Mouse (Mus musculus) kidney, embryonic 15.5 days (tissue): ENCODE measurements around the gene Tnfsfm13. TPM values are rescaled to one million over a fixed set of nuclear protein-coding genes. Genes with fewer than 3 reads are reported as not detected.
"Not testable (repeated sequence)": the region's sequence is repeated elsewhere in the genome, so short reads cannot be mapped to it uniquely, and the experiment has no call there.

ENCODE experiments used
- ATAC-seq: fragments of 200-750 bp; cut with Nextera tagmentation; replicated peaks from 2 replicates; pipeline ENCODE4 v1.8.0; 2017; ENCODE audit warnings: moderate TSS enrichment; ENCODE audit not compliant: low FRiP score
- H3K27ac ChIP-seq: fragments of 300-500 bp; sonication (generic); 2 replicates; pipeline ENCODE4 v1.5.1; 2015; ENCODE audit warnings: mild to moderate bottlenecking, inconsistent platforms
- H3K27me3 ChIP-seq: fragments of 300-500 bp; sonication (generic); 2 replicates; pipeline ENCODE4 v1.6.1; 2015; ENCODE audit warnings: inconsistent platforms
- H3K36me3 ChIP-seq: fragments of 300-500 bp; sonication (generic); 2 replicates; pipeline ENCODE4 v1.6.1; 2015; ENCODE audit warnings: inconsistent platforms
- H3K4me1 ChIP-seq: fragments of 300-500 bp; sonication (generic); 2 replicates; pipeline ENCODE4 v1.6.1; 2015; ENCODE audit warnings: inconsistent platforms
- H3K4me2 ChIP-seq: fragments of 300-500 bp; sonication (generic); 2 replicates; pipeline ENCODE4 v1.6.1; 2015; ENCODE audit warnings: moderate library complexity, mild to moderate bottlenecking, inconsistent platforms
- H3K4me3 ChIP-seq: fragments of 300-500 bp; sonication (generic); replicated peaks from 2 replicates; pipeline ENCODE4 v1.5.1; 2015; ENCODE audit warnings: mild to moderate bottlenecking, inconsistent platforms
- H3K9ac ChIP-seq: fragments of 300-500 bp; sonication (generic); 2 replicates; pipeline ENCODE4 v1.6.1; 2015; ENCODE audit warnings: mild to moderate bottlenecking, inconsistent platforms
- H3K9me3 ChIP-seq: fragments of 300-500 bp; sonication (generic); replicated peaks from 2 replicates; pipeline ENCODE4 v1.6.1; 2016; ENCODE audit warnings: inconsistent platforms
- WGBS: fragments of 180-500 bp; shearing (Covaris S2); methylation state at CpG from one replicate; pipeline ENCODE4 v1.1.7; 2015; ENCODE audit warnings: mixed read lengths; 5-methylcytosine and 5-hydroxymethylcytosine counted together
- polyA plus RNA-seq: library from polyadenylated mRNA; unstranded; fragments of >200 nt; fragmentation: Nextera tagmentation; extraction: Ambion mirVana; gene quantifications from 2 replicates; pipeline ENCODE4 v1.2.1, GENCODE M21; 2015

The Tnfsfm13 gene
- 4.5 and 7.0 TPM in 2 replicates for polyA plus RNA-seq

- ATAC-seq, result peak; percentile 86
- Histone ChIP-seq H3K9me3 (0 out of 2 replicates have a peak, but pooled peaks cover 3% of the 10 kb centered on the region), H3K4me1 (peaks cover 25% of the 10 kb centered on the region), H3K36me3 (no peaks in the 10 kb centered on the region), H3K4me2 (peak within 1 kb of the TSS; percentile 91), H3K4me3 (peak within 1 kb of the TSS; percentile 61), H3K27ac (peak within 1 kb of the TSS; percentile 91), H3K27me3 (no peaks in the 10 kb centered on the region), H3K9ac (peak within 1 kb of the TSS; percentile 79)
- WGBS, result under 1% methylated on average over 37 of the region's 41 CpGs
Observed at GRCm38 (mm10) chr11:69695361-69696181, at the start of gene Tnfsfm13, which contains the start of gene Tnfsf12. Tnfsfm13 (minus strand) TSS chr11:69696098. Tnfsf12 (minus strand) TSS chr11:69695849.

- not testable (repeated sequence) for ATAC-seq, H3K9me3 ChIP-seq
- WGBS, result 72% methylated on average over 3 of the region's 3 CpGs
Observed at GRCm38 (mm10) chr11:69731408-69731807, 35.5 kb upstream of the Tnfsfm13 start.

GRCm38 (mm10) chr11:69729063-69729462, 33.2 kb upstream of the Tnfsfm13 start:
- 31% methylated on average over 3 of the region's 3 CpGs for WGBS
- H3K27me3 ChIP-seq, result no peaks in the 10 kb centered on the region

More at GRCm38 (mm10) chr11:69731408-69731807, 35.5 kb upstream of the Tnfsfm13 start:
- not testable (repeated sequence) for H3K4me3 ChIP-seq, H3K4me2 ChIP-seq, H3K27ac ChIP-seq, H3K27me3 ChIP-seq, H3K9ac ChIP-seq, H3K4me1 ChIP-seq
- peaks cover 37% of the 10 kb centered on the region for H3K36me3 ChIP-seq

GRCm38 (mm10) chr11:69725951-69726350, 30.1 kb upstream of the Tnfsfm13 start:
- whole genome bisulfite sequencing, result 29% methylated on average over 5 of the region's 5 CpGs

More at GRCm38 (mm10) chr11:69729063-69729462, 33.2 kb upstream of the Tnfsfm13 start:
- H3K4me3 ChIP-seq, result no peak overlapping the region
- H3K27ac ChIP-seq, result no peak overlapping the region
- H3K4me1 ChIP-seq, result no peaks in the 10 kb centered on the region
- no peak for ATAC-seq
- H3K9me3 ChIP-seq, result no peaks in the 10 kb centered on the region
- peaks cover 14% of the 10 kb centered on the region for H3K36me3 ChIP-seq
- no peak overlapping the region for H3K4me2 ChIP-seq
- no peak overlapping the region for H3K9ac ChIP-seq

GRCm38 (mm10) chr11:69723074-69723473, 27.2 kb upstream of the Tnfsfm13 start:
- H3K4me2 ChIP-seq, result no peak overlapping the region
- no peaks in the 10 kb centered on the region for H3K27me3 ChIP-seq
- H3K27ac ChIP-seq, result no peak overlapping the region
- no peaks in the 10 kb centered on the region for H3K36me3 ChIP-seq
- no peaks in the 10 kb centered on the region for H3K9me3 ChIP-seq
- no peak overlapping the region for H3K4me3 ChIP-seq
- peaks cover 6% of the 10 kb centered on the region for H3K4me1 ChIP-seq
- no peak for ATAC-seq
- H3K9ac ChIP-seq, result no peak overlapping the region
- 31% methylated on average over 2 of the region's 2 CpGs for WGBS

More at GRCm38 (mm10) chr11:69725951-69726350, 30.1 kb upstream of the Tnfsfm13 start:
- no peaks in the 10 kb centered on the region for H3K36me3 ChIP-seq
- H3K4me2 ChIP-seq, result no peak overlapping the region
- no peaks in the 10 kb centered on the region for H3K9me3 ChIP-seq
- H3K4me1 ChIP-seq, result no peaks in the 10 kb centered on the region
- H3K27me3 ChIP-seq, result no peaks in the 10 kb centered on the region
- no peak for ATAC-seq
- H3K27ac ChIP-seq, result no peak overlapping the region
- H3K9ac ChIP-seq, result no peak overlapping the region
- no peak overlapping the region for H3K4me3 ChIP-seq

- H3K36me3 ChIP-seq, result no peaks in the 10 kb centered on the region
- no peaks in the 10 kb centered on the region for H3K9me3 ChIP-seq
- 55% methylated on average over 6 of the region's 6 CpGs for WGBS
- peaks cover 11% of the 10 kb centered on the region for H3K4me1 ChIP-seq
- H3K4me3 ChIP-seq, result no peak overlapping the region
- H3K27me3 ChIP-seq, result no peaks in the 10 kb centered on the region
- no peak for ATAC-seq
- no peak overlapping the region for H3K9ac ChIP-seq
- H3K4me2 ChIP-seq, result no peak overlapping the region
- no peak overlapping the region for H3K27ac ChIP-seq
Observed at GRCm38 (mm10) chr11:69720852-69721251, 25.0 kb upstream of the Tnfsfm13 start.

GRCm38 (mm10) chr11:69719423-69719822, 23.5 kb upstream of the Tnfsfm13 start:
- Histone ChIP-seq H3K27ac (no peak overlapping the region), H3K4me1 (peaks cover 25% of the 10 kb centered on the region), H3K27me3 (no peaks in the 10 kb centered on the region), H3K4me3 (no peak overlapping the region), H3K4me2 (no peak overlapping the region), H3K9me3 (no peaks in the 10 kb centered on the region), H3K9ac (no peak overlapping the region), H3K36me3 (no peaks in the 10 kb centered on the region)
- WGBS, result 76% methylated on average over 6 of the region's 6 CpGs
- ATAC-seq, result no peak

GRCm38 (mm10) chr11:69718661-69719060, 22.8 kb upstream of the Tnfsfm13 start:
- Histone ChIP-seq H3K4me2 (no peak overlapping the region), H3K27ac (no peak overlapping the region), H3K27me3 (no peaks in the 10 kb centered on the region), H3K4me3 (no peak overlapping the region), H3K9ac (no peak overlapping the region), H3K9me3 (no peaks in the 10 kb centered on the region), H3K4me1 (peaks cover 29% of the 10 kb centered on the region), H3K36me3 (no peaks in the 10 kb centered on the region)
- WGBS, result 44% methylated on average over 15 of the region's 15 CpGs
- no peak for ATAC-seq

GRCm38 (mm10) chr11:69716953-69717352, 21.1 kb upstream of the Tnfsfm13 start:
- H3K36me3 ChIP-seq, result no peaks in the 10 kb centered on the region
- H3K4me3 ChIP-seq, result no peak overlapping the region
- no peak overlapping the region for H3K4me2 ChIP-seq
- no peak for ATAC-seq
- no peak overlapping the region for H3K27ac ChIP-seq
- 66% methylated on average over 4 of the region's 4 CpGs for WGBS
- H3K9me3 ChIP-seq, result no peaks in the 10 kb centered on the region
- H3K27me3 ChIP-seq, result no peaks in the 10 kb centered on the region
- H3K4me1 ChIP-seq, result peaks cover 38% of the 10 kb centered on the region
- H3K9ac ChIP-seq, result no peak overlapping the region

- no peak for ATAC-seq
- peak overlapping the region; percentile 88 for H3K27ac ChIP-seq
- H3K27me3 ChIP-seq, result no peaks in the 10 kb centered on the region
Observed at GRCm38 (mm10) chr11:69715929-69716328, 20.0 kb upstream of the Tnfsfm13 start.

GRCm38 (mm10) chr11:69715482-69715881, 19.6 kb upstream of the Tnfsfm13 start:
- H3K27ac ChIP-seq, result peak overlapping the region; percentile 88
- H3K4me2 ChIP-seq, result no peak overlapping the region
- H3K4me3 ChIP-seq, result no peak overlapping the region
- H3K9ac ChIP-seq, result no peak overlapping the region
- H3K4me1 ChIP-seq, result peaks cover 40% of the 10 kb centered on the region
- no peaks in the 10 kb centered on the region for H3K36me3 ChIP-seq
- H3K9me3 ChIP-seq, result no peaks in the 10 kb centered on the region
- H3K27me3 ChIP-seq, result no peaks in the 10 kb centered on the region
- 62% methylated on average over 9 of the region's 9 CpGs for WGBS
- no peak for ATAC-seq

More at GRCm38 (mm10) chr11:69715929-69716328, 20.0 kb upstream of the Tnfsfm13 start:
- Histone ChIP-seq H3K4me1 (peaks cover 40% of the 10 kb centered on the region), H3K4me2 (no peak overlapping the region), H3K4me3 (no peak overlapping the region), H3K9me3 (no peaks in the 10 kb centered on the region), H3K36me3 (no peaks in the 10 kb centered on the region), H3K9ac (no peak overlapping the region)
- WGBS, result 14% methylated on average over 5 of the region's 5 CpGs

GRCm38 (mm10) chr11:69714636-69715329, 18.9 kb upstream of the Tnfsfm13 start:
- peak; percentile 73 for ATAC-seq
- Histone ChIP-seq H3K9ac (no peak overlapping the region), H3K9me3 (no peaks in the 10 kb centered on the region), H3K27me3 (no peaks in the 10 kb centered on the region), H3K4me2 (peak overlapping the region; percentile 41), H3K36me3 (no peaks in the 10 kb centered on the region), H3K4me1 (peaks cover 40% of the 10 kb centered on the region), H3K27ac (peak overlapping the region; percentile 88), H3K4me3 (peak overlapping the region; percentile 15; the same call in 1 of the 2 replicates)
- WGBS, result 38% methylated on average over 18 of the region's 18 CpGs
